24 mouse cellular contexts compared by ENCODE assay signal in genomic region chr12:10209841-10210240, GRCm38 (mm10).
A peak's percentile ranks its signal among the peaks of the same experiment; 100 is the strongest.
DNase-seq lines count a peak whose midpoint lies in the region; ATAC-seq and TF ChIP-seq lines count a peak whose summit lies in the region.
"Had no signal": no experiment of that assay in that cellular context is flagged by ENCODE, and none has a peak within 500 bp of the region (broad histone marks: within the 10 kb centered on the region; RNA-seq: fewer than 3 reads in every experiment).

No protein-coding gene starts in this region.

- H3K9me3 ChIP-seq in lung, embryonic 14.5 days (ENCODE audit: low read depth, low read length) = no peaks in the 10 kb centered on the region
- H3K9me3 ChIP-seq in lung, postnatal 0 days (ENCODE audit: low read length) = no peaks in the 10 kb centered on the region
- H3K9me3 ChIP-seq in intestine, embryonic 16.5 days (ENCODE audit: control insufficient read depth, low read length) = no peaks in the 10 kb centered on the region
- H3K9me3 ChIP-seq in heart, embryonic 10.5 days = no peaks in the 10 kb centered on the region
- H3K9me3 ChIP-seq: embryonic facial prominence, embryonic 10.5 days; embryonic facial prominence, embryonic 12.5 days; forebrain, embryonic 13.5 days; forebrain, embryonic 15.5 days; G1E had no signal

- 7% methylated on average over 1 of the region's 1 CpGs for WGBS in lung, embryonic 14.5 days
- WGBS in lung, postnatal 0 days = 16% methylated on average over 1 of the region's 1 CpGs
- WGBS in intestine, embryonic 16.5 days = 30% methylated on average over 1 of the region's 1 CpGs
- 65% methylated on average over 1 of the region's 1 CpGs for WGBS in heart, embryonic 10.5 days

- no peaks in the 10 kb centered on the region for H3K36me3 ChIP-seq in lung, embryonic 14.5 days (ENCODE audit: insufficient read depth)
- no peaks in the 10 kb centered on the region for H3K36me3 ChIP-seq in lung, postnatal 0 days (ENCODE audit: insufficient read depth, low read length)
- no peaks in the 10 kb centered on the region for H3K36me3 ChIP-seq in intestine, embryonic 16.5 days (ENCODE audit: control insufficient read depth, insufficient read depth, low read length)
- H3K36me3 ChIP-seq in heart, embryonic 10.5 days = no peaks in the 10 kb centered on the region
- H3K36me3 ChIP-seq: embryonic facial prominence, embryonic 10.5 days; embryonic facial prominence, embryonic 12.5 days; forebrain, embryonic 15.5 days; G1E had no signal

- H3K9ac ChIP-seq in lung, embryonic 14.5 days = no peak overlapping the region
- no peak overlapping the region for H3K9ac ChIP-seq in lung, postnatal 0 days (replicated peaks; ENCODE audit: low read depth)
- no peak overlapping the region for H3K9ac ChIP-seq in intestine, embryonic 16.5 days (ENCODE audit: low read depth, low read length)
- H3K9ac ChIP-seq: embryonic facial prominence, embryonic 12.5 days; forebrain, embryonic 13.5 days; forebrain, embryonic 15.5 days; forebrain, postnatal 0 days had no signal

- no peak overlapping the region for H3K27ac ChIP-seq in lung, embryonic 14.5 days (ENCODE audit: low read depth)
- H3K27ac ChIP-seq in lung, postnatal 0 days (ENCODE audit: low read length) = no peak overlapping the region
- H3K27ac ChIP-seq in intestine, embryonic 16.5 days (ENCODE audit: low read length) = no peak overlapping the region
- H3K27ac ChIP-seq in heart, embryonic 10.5 days = no peak overlapping the region
- H3K27ac ChIP-seq: embryonic facial prominence, embryonic 10.5 days; embryonic facial prominence, embryonic 12.5 days; forebrain, embryonic 13.5 days; forebrain, embryonic 15.5 days had no signal

- no peak for TF ChIP-seq CTCF in lung, embryonic 14.5 days (IDR thresholded peaks at IDR 0.05; ENCODE audit: low read depth)
- no peak for TF ChIP-seq CTCF in lung, postnatal 0 days (IDR thresholded peaks at IDR 0.05)

- no peaks in the 10 kb centered on the region for H3K27me3 ChIP-seq in lung, embryonic 14.5 days (ENCODE audit: insufficient read depth, low read length)
- H3K27me3 ChIP-seq in lung, postnatal 0 days (replicated peaks; ENCODE audit: insufficient read depth, low read length) = no peaks in the 10 kb centered on the region
- H3K27me3 ChIP-seq in intestine, embryonic 16.5 days (replicated peaks; ENCODE audit: control insufficient read depth, insufficient read depth, low read length) = no peaks in the 10 kb centered on the region
- no peaks in the 10 kb centered on the region for H3K27me3 ChIP-seq in heart, embryonic 10.5 days (ENCODE audit: insufficient read depth, poor library complexity, severe bottlenecking)
- H3K27me3 ChIP-seq: CH12.LX; embryonic facial prominence, embryonic 12.5 days; forebrain, embryonic 13.5 days; forebrain, embryonic 15.5 days had no signal

- H3K4me1 ChIP-seq in lung, embryonic 14.5 days (ENCODE audit: insufficient read depth) = peaks cover 3% of the 10 kb centered on the region; the same call in 1 of the 2 replicates
- no peaks in the 10 kb centered on the region for H3K4me1 ChIP-seq in lung, postnatal 0 days (ENCODE audit: insufficient read depth, low read depth, low read length)
- no peaks in the 10 kb centered on the region for H3K4me1 ChIP-seq in intestine, embryonic 16.5 days (ENCODE audit: control insufficient read depth, insufficient read depth, low read length)
- H3K4me1 ChIP-seq in heart, embryonic 10.5 days = no peaks in the 10 kb centered on the region
- H3K4me1 ChIP-seq: embryonic facial prominence, embryonic 10.5 days; embryonic facial prominence, embryonic 12.5 days; forebrain, embryonic 13.5 days; forebrain, embryonic 15.5 days had no signal

- ATAC-seq in lung, embryonic 14.5 days (ENCODE audit: insufficient read depth) = no peak
- ATAC-seq in lung, postnatal 0 days = no peak
- no peak for ATAC-seq in intestine, embryonic 16.5 days
- ATAC-seq: CD4-positive, CD25-positive, alpha-beta regulatory T cell, adult 4 months; forebrain, embryonic 13.5 days; forebrain, embryonic 15.5 days; forebrain, postnatal 0 days had no signal

- no peak overlapping the region for H3K4me3 ChIP-seq in lung, embryonic 14.5 days (ENCODE audit: low read depth, low read length)
- no peak overlapping the region for H3K4me3 ChIP-seq in lung, postnatal 0 days (ENCODE audit: low read depth, low read length)
- no peak overlapping the region for H3K4me3 ChIP-seq in intestine, embryonic 16.5 days (ENCODE audit: low read length)
- no peak overlapping the region for H3K4me3 ChIP-seq in heart, embryonic 10.5 days
- H3K4me3 ChIP-seq: embryonic facial prominence, embryonic 10.5 days; embryonic facial prominence, embryonic 12.5 days; forebrain, embryonic 13.5 days; forebrain, embryonic 15.5 days had no signal

- DNase-seq in kidney, adult 9 months = peak; percentile 4
- DNase-seq in kidney, adult 8-10 months = no peak
- DNase-seq in lung, embryonic 14.5 days = peak; percentile 42
- no peak for DNase-seq in lung, postnatal 0 days (ENCODE audit: low spot score)
- peak; percentile 87 for DNase-seq in NIH3T3 (ENCODE audit: low read depth)
- no peak for DNase-seq in heart, embryonic 10.5 days (ENCODE audit: low spot score)
- DNase-seq: adrenal gland, adult 8-10 months; adrenal gland, postnatal 14 days; adrenal gland, postnatal 36 days; B cell, adult 2 months; cerebellum, adult 11-12 months; cerebellum, adult 2 months; cerebellum, adult 9-10 months; cerebellum, postnatal 10 days; cerebellum, postnatal 25 days; forebrain, postnatal 0 days had no signal

- TF ChIP-seq EP300 in lung, postnatal 0 days (IDR thresholded peaks at IDR 0.05) = no peak

- no peak overlapping the region for H3K4me2 ChIP-seq in lung, embryonic 14.5 days
- no peak overlapping the region for H3K4me2 ChIP-seq in lung, postnatal 0 days (replicated peaks; ENCODE audit: low read depth, low read length)
- no peak overlapping the region for H3K4me2 ChIP-seq in intestine, embryonic 16.5 days (ENCODE audit: low read depth, low read length)
- H3K4me2 ChIP-seq: embryonic facial prominence, embryonic 12.5 days; forebrain, embryonic 13.5 days; forebrain, embryonic 15.5 days had no signal

Comparison
In these comparisons a context has a peak if more than half of its experiments do, and no peak if none do; other contexts are left out.
1. DNase-seq: peak in kidney, adult 9 months (single experiment), lung, embryonic 14.5 days (single experiment) and NIH3T3 (single experiment); none in kidney, adult 8-10 months (0 of 2), lung, postnatal 0 days (single experiment) and heart, embryonic 10.5 days (single experiment).